Comparison of ENCODE assay signal across 8 mouse cellular contexts in the genomic region with DNA sequence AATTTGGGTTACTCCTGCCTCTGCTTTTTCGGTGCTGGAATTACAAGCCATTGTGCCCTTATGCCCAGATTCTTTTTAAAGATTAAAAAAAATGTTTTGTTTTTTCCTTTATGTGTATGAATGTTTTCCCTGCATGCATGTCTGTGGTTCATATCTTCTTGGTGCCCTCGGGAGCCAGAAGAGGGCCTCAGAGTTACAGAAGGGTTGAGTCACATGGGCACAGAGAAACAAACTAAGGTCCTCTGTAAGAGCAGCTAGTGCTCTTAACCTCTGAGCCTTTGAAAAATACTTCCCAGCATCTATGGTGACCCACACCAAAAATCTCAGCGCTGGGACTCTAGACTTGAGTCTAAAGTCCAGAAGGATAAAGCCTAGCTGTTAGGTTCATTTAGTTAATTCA. TPM values are rescaled to one million over a fixed set of nuclear protein-coding genes. Genes with fewer than 3 reads are reported as not detected.
A peak's percentile ranks its signal among the peaks of the same experiment; 100 is the strongest.
DNase-seq lines count a peak whose midpoint lies in the region; ATAC-seq and TF ChIP-seq lines count a peak whose summit lies in the region.

No protein-coding gene starts in this region.

- peaks cover 17% of the 10 kb centered on the region; the same call in 1 of the 2 replicates for H3K9me3 ChIP-seq in forebrain, postnatal 0 days (ENCODE audit: low read length)
- no peaks in the 10 kb centered on the region for H3K9me3 ChIP-seq in lung, embryonic 14.5 days (ENCODE audit: low read depth, low read length)

- TF ChIP-seq CTCF in forebrain, postnatal 0 days (IDR thresholded peaks at IDR 0.05; ENCODE audit: low read depth): peak; percentile 36; the same call in 1 of the 2 replicates
- TF ChIP-seq CTCF in lung, embryonic 14.5 days (IDR thresholded peaks at IDR 0.05; ENCODE audit: low read depth): 0 out of 2 replicates have a peak, but pooled peaks have one; percentile 10

- no peaks in the 10 kb centered on the region for H3K4me1 ChIP-seq in forebrain, postnatal 0 days (ENCODE audit: insufficient read depth)
- H3K4me1 ChIP-seq in lung, embryonic 14.5 days (ENCODE audit: insufficient read depth): no peaks in the 10 kb centered on the region; the same call in 1 of the 2 replicates

- H3K27me3 ChIP-seq in forebrain, postnatal 0 days (ENCODE audit: insufficient read depth, low read length): no peaks in the 10 kb centered on the region
- H3K27me3 ChIP-seq in lung, embryonic 14.5 days (ENCODE audit: insufficient read depth, low read length): no peaks in the 10 kb centered on the region

- H3K4me2 ChIP-seq in forebrain, postnatal 0 days (ENCODE audit: low read depth): peak overlapping the region; percentile 76
- H3K4me2 ChIP-seq in lung, embryonic 14.5 days: peak overlapping the region; percentile 71

- peaks cover 19% of the 10 kb centered on the region for H3K36me3 ChIP-seq in forebrain, postnatal 0 days (ENCODE audit: insufficient read depth)
- H3K36me3 ChIP-seq in lung, embryonic 14.5 days (ENCODE audit: insufficient read depth): peaks cover 24% of the 10 kb centered on the region

- peak overlapping the region; percentile 87 for H3K9ac ChIP-seq in forebrain, postnatal 0 days
- peak overlapping the region; percentile 74 for H3K9ac ChIP-seq in lung, embryonic 14.5 days

- peak overlapping the region; percentile 94 for H3K27ac ChIP-seq in forebrain, postnatal 0 days (ENCODE audit: low read depth, low read length)
- H3K27ac ChIP-seq in lung, embryonic 14.5 days (ENCODE audit: low read depth): peak overlapping the region; percentile 85; the same call in 1 of the 2 replicates

- H3K4me3 ChIP-seq in forebrain, postnatal 0 days (ENCODE audit: low read depth, low read length): peak overlapping the region; percentile 61
- H3K4me3 ChIP-seq in lung, embryonic 14.5 days (ENCODE audit: low read depth, low read length): peak overlapping the region; percentile 73

- peak; percentile 60 for ATAC-seq in forebrain, postnatal 0 days
- ATAC-seq in lung, embryonic 14.5 days (ENCODE audit: insufficient read depth): peak; percentile 54
- ATAC-seq in neutrophil, adult 5-6 weeks (ENCODE audit: extremely low read depth, insufficient number of reproducible peaks, low FRiP score, poor library complexity, severe bottlenecking): 0 out of 2 replicates have a peak, but pooled peaks have one; percentile 49

- DNase-seq in urinary bladder, postnatal 14 days (ENCODE audit: low spot score): peak; percentile 22
- DNase-seq in urinary bladder, adult 2 months (ENCODE audit: low spot score): no peak
- DNase-seq in cerebellum, adult 18-20 months: peak; percentile 45 to 66
- DNase-seq in forebrain, postnatal 0 days: peak; percentile 60
- DNase-seq in kidney, adult 18-20 months: peak; percentile 32
- DNase-seq in lung, embryonic 14.5 days: peak; percentile 46
- no peak for DNase-seq in layer of hippocampus, postnatal 25 days (ENCODE audit: extremely low spot score in 1 of 2, low spot score in 1 of 2)

- WGBS in forebrain, postnatal 0 days: 19% methylated on average over 3 of the region's 3 CpGs
- 23% methylated on average over 3 of the region's 3 CpGs for WGBS in lung, embryonic 14.5 days

RNA-seq across cellular contexts. Expression of a gene that starts 0.6 kb away (rescaled TPM):
- 14.6 and 15.7 TPM in 2 replicates for polyA plus RNA-seq in urinary bladder, adult 2 months (2012; rRNA removed)
- total RNA-seq in forebrain, postnatal 0 days (2014; rRNA removed): 15.6 and 15.7 TPM in 2 replicates
- 16.0 and 18.7 TPM in 2 replicates for polyA plus RNA-seq in forebrain, postnatal 0 days (2015; fragmentation: Nextera tagmentation; extraction: Ambion mirVana)
- 24.3 and 25.1 TPM in 2 replicates for polyA plus RNA-seq in lung, embryonic 14.5 days (2014; fragmentation: Nextera tagmentation; extraction: Ambion mirVana)
- total RNA-seq in neutrophil, adult 5-6 weeks (2017): 10.8 and 16.9 TPM in 2 replicates
- 10 to 100 TPM; 13.1 to 14.1 TPM for total RNA-seq in layer of hippocampus, postnatal 25 days (2021)

RNA-seq across cellular contexts. Expression of a gene that starts 26.1 kb away (rescaled TPM):
- 1.6 and 2.0 TPM in 2 replicates for polyA plus RNA-seq in urinary bladder, adult 2 months (2012; rRNA removed)
- total RNA-seq in forebrain, postnatal 0 days (2014; rRNA removed): 2.6 and 3.1 TPM in 2 replicates
- 2.5 and 4.5 TPM in 2 replicates for polyA plus RNA-seq in forebrain, postnatal 0 days (2015; fragmentation: Nextera tagmentation; extraction: Ambion mirVana)
- polyA plus RNA-seq in lung, embryonic 14.5 days (2014; fragmentation: Nextera tagmentation; extraction: Ambion mirVana): 7.8 and 9.4 TPM in 2 replicates
- total RNA-seq in neutrophil, adult 5-6 weeks (2017): 4.8 and 10.3 TPM in 2 replicates
- total RNA-seq in layer of hippocampus, postnatal 25 days (2021): 1 to 10 TPM; 1.9 to 2.2 TPM

Comparison
In these comparisons a context has a peak if more than half of its experiments do, and no peak if none do; other contexts are left out.
1. DNase-seq: peak in urinary bladder, postnatal 14 days (single experiment), cerebellum, adult 18-20 months (2 of 2), forebrain, postnatal 0 days (single experiment), kidney, adult 18-20 months (single experiment) and lung, embryonic 14.5 days (single experiment); none in urinary bladder, adult 2 months (single experiment) and layer of hippocampus, postnatal 25 days (0 of 2).
2. Peak in every context shown above with its lines, with median percentiles within 50 percentile points of each other: ATAC-seq.